Mouse (Mus musculus) midbrain, embryonic 15.5 days (tissue): ENCODE measurements around the gene March10. TPM values are rescaled to one million over a fixed set of nuclear protein-coding genes. Genes with fewer than 3 reads are reported as not detected.

Experiments used
- ATAC-seq: fragments of 200-750 bp; cut with Nextera tagmentation; replicated peaks from 2 replicates; pipeline ENCODE4 v1.8.0; 2017; ENCODE audit warnings: moderate TSS enrichment
- H3K27ac ChIP-seq: fragments of 300-500 bp; sonication (generic); 2 replicates; pipeline ENCODE4 v1.5.1; 2015; ENCODE audit warnings: mild to moderate bottlenecking, inconsistent platforms
- H3K27me3 ChIP-seq: fragments of 300-500 bp; sonication (generic); replicated peaks from 2 replicates; pipeline ENCODE4 v1.6.1; 2015; ENCODE audit warnings: inconsistent platforms
- H3K36me3 ChIP-seq: fragments of 300-500 bp; sonication (generic); replicated peaks from 2 replicates; pipeline ENCODE4 v1.6.1; 2015; ENCODE audit warnings: inconsistent platforms
- H3K4me1 ChIP-seq: fragments of 300-500 bp; sonication (generic); 2 replicates; pipeline ENCODE4 v1.6.1; 2015; ENCODE audit warnings: inconsistent platforms
- H3K4me2 ChIP-seq: fragments of 300-500 bp; sonication (generic); 2 replicates; pipeline ENCODE4 v1.6.1; 2015; ENCODE audit warnings: inconsistent platforms, mild to moderate bottlenecking, moderate library complexity
- H3K4me3 ChIP-seq: fragments of 300-500 bp; sonication (generic); 2 replicates; pipeline ENCODE4 v1.5.1; 2015; ENCODE audit warnings: mild to moderate bottlenecking, inconsistent platforms
- H3K9ac ChIP-seq: fragments of 300-500 bp; sonication (generic); 2 replicates; pipeline ENCODE4 v1.6.1; 2015; ENCODE audit warnings: mild to moderate bottlenecking, inconsistent platforms
- H3K9me3 ChIP-seq: fragments of 300-500 bp; sonication (generic); 2 replicates; pipeline ENCODE4 v1.6.1; 2016; ENCODE audit warnings: inconsistent platforms
- WGBS: fragments of 180-500 bp; shearing (Covaris S2); methylation state at CpG from one replicate; pipeline ENCODE4 v1.1.7; 2015; ENCODE audit warnings: mixed read lengths; 5-methylcytosine and 5-hydroxymethylcytosine counted together
- polyA plus RNA-seq: library from polyadenylated mRNA; unstranded; fragments of >200 nt; fragmentation: Nextera tagmentation; extraction: Ambion mirVana; gene quantifications from 2 replicates; pipeline ENCODE4 v1.2.1, GENCODE M21; 2015

The March10 gene
- polyA plus RNA-seq, 1 experiment from 2014 or later, result 0.58 TPM

- no peak overlapping the region for H3K9ac ChIP-seq
- H3K27ac ChIP-seq, result no peak overlapping the region
- ATAC-seq, result no peak
- H3K9me3 ChIP-seq, result no peaks in the 10 kb centered on the region
- 77% methylated on average over 7 of the region's 7 CpGs for WGBS
- H3K4me3 ChIP-seq, result no peak overlapping the region
- no peaks in the 10 kb centered on the region for H3K4me1 ChIP-seq
- H3K4me2 ChIP-seq, result no peak overlapping the region
- H3K27me3 ChIP-seq, result no peaks in the 10 kb centered on the region
- H3K36me3 ChIP-seq, result no peaks in the 10 kb centered on the region
Measured at GRCm38 (mm10) chr11:105439796-105440195, 16.7 kb downstream of the March10 start.

- no peaks in the 10 kb centered on the region for H3K27me3 ChIP-seq
- H3K4me1 ChIP-seq, result no peaks in the 10 kb centered on the region
- no peaks in the 10 kb centered on the region for H3K36me3 ChIP-seq
- 85% methylated on average over 7 of the region's 7 CpGs for WGBS
- H3K9me3 ChIP-seq, result no peaks in the 10 kb centered on the region
- no peak overlapping the region for H3K9ac ChIP-seq
- ATAC-seq, result no peak
- H3K4me3 ChIP-seq, result no peak overlapping the region
- no peak overlapping the region for H3K27ac ChIP-seq
- H3K4me2 ChIP-seq, result no peak overlapping the region
Measured at GRCm38 (mm10) chr11:105438907-105439306, 17.6 kb downstream of the March10 start.

GRCm38 (mm10) chr11:105426441-105426840 lies 30.1 kb downstream of the March10 start:
- H3K27me3 ChIP-seq, result no peaks in the 10 kb centered on the region
- no peaks in the 10 kb centered on the region for H3K36me3 ChIP-seq
- H3K4me3 ChIP-seq, result no peak overlapping the region
- H3K4me2 ChIP-seq, result no peak overlapping the region
- no peaks in the 10 kb centered on the region for H3K9me3 ChIP-seq
- no peaks in the 10 kb centered on the region for H3K4me1 ChIP-seq
- no peak overlapping the region for H3K27ac ChIP-seq
- ATAC-seq, result no peak
- WGBS, result 74% methylated on average over 5 of the region's 5 CpGs
- H3K9ac ChIP-seq, result no peak overlapping the region

GRCm38 (mm10) chr11:105424643-105425042 lies 31.9 kb downstream of the March10 start:
- no peaks in the 10 kb centered on the region for H3K4me1 ChIP-seq
- WGBS, result 88% methylated on average over 4 of the region's 4 CpGs
- no peak overlapping the region for H3K9ac ChIP-seq
- no peaks in the 10 kb centered on the region for H3K9me3 ChIP-seq
- H3K4me2 ChIP-seq, result no peak overlapping the region
- ATAC-seq, result no peak
- no peak overlapping the region for H3K4me3 ChIP-seq
- no peaks in the 10 kb centered on the region for H3K27me3 ChIP-seq
- no peak overlapping the region for H3K27ac ChIP-seq
- no peaks in the 10 kb centered on the region for H3K36me3 ChIP-seq

- H3K9me3 ChIP-seq, result no peaks in the 10 kb centered on the region
- H3K9ac ChIP-seq, result no peak overlapping the region
- no peak overlapping the region for H3K4me2 ChIP-seq
- 81% methylated on average over 7 of the region's 7 CpGs for WGBS
- no peaks in the 10 kb centered on the region for H3K36me3 ChIP-seq
- no peaks in the 10 kb centered on the region for H3K4me1 ChIP-seq
- H3K4me3 ChIP-seq, result no peak overlapping the region
- H3K27me3 ChIP-seq, result no peaks in the 10 kb centered on the region
- H3K27ac ChIP-seq, result no peak overlapping the region
- ATAC-seq, result no peak
Measured at GRCm38 (mm10) chr11:105420671-105421450, 35.7 kb downstream of the March10 start.

- Histone ChIP-seq H3K36me3 (no peaks in the 10 kb centered on the region), H3K4me1 (no peaks in the 10 kb centered on the region), H3K9me3 (no peaks in the 10 kb centered on the region), H3K4me2 (no peak overlapping the region), H3K4me3 (no peak overlapping the region), H3K27me3 (no peaks in the 10 kb centered on the region), H3K27ac (no peak overlapping the region), H3K9ac (no peak overlapping the region)
- WGBS, result 85% methylated on average over 7 of the region's 7 CpGs
- ATAC-seq, result no peak
Measured at GRCm38 (mm10) chr11:105419946-105420345, 36.6 kb downstream of the March10 start.

GRCm38 (mm10) chr11:105414009-105414408 lies 42.5 kb downstream of the March10 start:
- 86% methylated on average over 1 of the region's 1 CpGs for WGBS

GRCm38 (mm10) chr11:105409408-105409807 lies 47.1 kb downstream of the March10 start:
- H3K9me3 ChIP-seq, result no peaks in the 10 kb centered on the region
- H3K9ac ChIP-seq, result no peak overlapping the region
- no peaks in the 10 kb centered on the region for H3K27me3 ChIP-seq
- 91% methylated on average over 11 of the region's 11 CpGs for WGBS
- no peaks in the 10 kb centered on the region; the same call in 1 of the 2 replicates for H3K4me1 ChIP-seq
- no peak for ATAC-seq
- no peak overlapping the region for H3K4me2 ChIP-seq
- no peak overlapping the region for H3K27ac ChIP-seq
- H3K36me3 ChIP-seq, result no peaks in the 10 kb centered on the region
- no peak overlapping the region for H3K4me3 ChIP-seq

More at GRCm38 (mm10) chr11:105414009-105414408, 42.5 kb downstream of the March10 start:
- no peak for ATAC-seq
- Histone ChIP-seq H3K9ac (no peak overlapping the region), H3K27ac (no peak overlapping the region), H3K27me3 (no peaks in the 10 kb centered on the region), H3K9me3 (no peaks in the 10 kb centered on the region), H3K4me3 (no peak overlapping the region), H3K36me3 (no peaks in the 10 kb centered on the region), H3K4me2 (no peak overlapping the region), H3K4me1 (no peaks in the 10 kb centered on the region)

GRCm38 (mm10) chr11:105407846-105408441 lies 48.6 kb downstream of the March10 start:
- no peak overlapping the region for H3K4me3 ChIP-seq
- H3K27ac ChIP-seq, result no peak overlapping the region
- H3K9me3 ChIP-seq, result no peaks in the 10 kb centered on the region
- no peak for ATAC-seq
- H3K4me2 ChIP-seq, result no peak overlapping the region
- 42% methylated on average over 6 of the region's 6 CpGs for WGBS
- no peaks in the 10 kb centered on the region; the same call in 1 of the 2 replicates for H3K4me1 ChIP-seq
- H3K9ac ChIP-seq, result no peak overlapping the region
- H3K27me3 ChIP-seq, result no peaks in the 10 kb centered on the region
- H3K36me3 ChIP-seq, result no peaks in the 10 kb centered on the region

- no peaks in the 10 kb centered on the region for H3K27me3 ChIP-seq
- H3K4me3 ChIP-seq, result no peak overlapping the region
- H3K4me2 ChIP-seq, result no peak overlapping the region
- no peak overlapping the region for H3K9ac ChIP-seq
- H3K9me3 ChIP-seq, result no peaks in the 10 kb centered on the region
- H3K36me3 ChIP-seq, result no peaks in the 10 kb centered on the region
- ATAC-seq, result no peak
- H3K4me1 ChIP-seq, result no peaks in the 10 kb centered on the region
- 65% methylated on average over 9 of the region's 9 CpGs for WGBS
- no peak overlapping the region for H3K27ac ChIP-seq
Measured at GRCm38 (mm10) chr11:105402355-105402754, 54.2 kb downstream of the March10 start.

- Histone ChIP-seq H3K9ac (no peak overlapping the region), H3K4me3 (no peak overlapping the region), H3K9me3 (no peaks in the 10 kb centered on the region), H3K4me2 (no peak overlapping the region), H3K27me3 (no peaks in the 10 kb centered on the region), H3K4me1 (0 out of 2 replicates have a peak, but pooled peaks cover 3% of the 10 kb centered on the region), H3K36me3 (no peaks in the 10 kb centered on the region), H3K27ac (no peak overlapping the region)
- WGBS, result 91% methylated on average over 7 of the region's 7 CpGs
- ATAC-seq, result no peak
Measured at GRCm38 (mm10) chr11:105390290-105390689, 66.2 kb downstream of the March10 start.

- 23% methylated on average over 2 of the region's 2 CpGs for WGBS
- H3K9me3 ChIP-seq, result no peaks in the 10 kb centered on the region
- no peak; the same call in 1 of the 2 replicates for ATAC-seq
Measured at GRCm38 (mm10) chr11:105388636-105389035, 67.9 kb downstream of the March10 start.

GRCm38 (mm10) chr11:105385266-105385665 lies 71.3 kb downstream of the March10 start:
- Histone ChIP-seq H3K27me3 (no peaks in the 10 kb centered on the region), H3K9me3 (no peaks in the 10 kb centered on the region), H3K4me3 (no peak overlapping the region), H3K27ac (no peak overlapping the region), H3K4me2 (no peak overlapping the region), H3K9ac (no peak overlapping the region), H3K36me3 (no peaks in the 10 kb centered on the region), H3K4me1 (0 out of 2 replicates have a peak, but pooled peaks cover 3% of the 10 kb centered on the region)
- ATAC-seq, result no peak
- WGBS, result 77% methylated on average over 9 of the region's 9 CpGs

More at GRCm38 (mm10) chr11:105388636-105389035, 67.9 kb downstream of the March10 start:
- no peak overlapping the region for H3K4me2 ChIP-seq
- no peaks in the 10 kb centered on the region for H3K36me3 ChIP-seq
- H3K9ac ChIP-seq, result no peak overlapping the region
- 0 out of 2 replicates have a peak, but pooled peaks cover 3% of the 10 kb centered on the region for H3K4me1 ChIP-seq
- H3K4me3 ChIP-seq, result no peak overlapping the region
- no peaks in the 10 kb centered on the region for H3K27me3 ChIP-seq
- no peak overlapping the region for H3K27ac ChIP-seq
